Mouse (Mus musculus): ENCODE results near the gene Adrm1. TPM values are rescaled to one million over a fixed set of nuclear protein-coding genes. Genes with fewer than 3 reads are reported as not detected.

Gene Adrm1
- polyA plus RNA-seq, 1 experiment from 2014 or later = 142 TPM

- Histone ChIP-seq H3K9me3 (ENCODE audit: control insufficient read depth) (no peaks in the 10 kb centered on the region), H3K27ac (ENCODE audit: low read depth, low read length) (no peak overlapping the region), H3K4me1 (replicated peaks; ENCODE audit: control insufficient read depth, insufficient read depth, low read length) (peaks cover 5% of the 10 kb centered on the region), H3K4me2 (replicated peaks; ENCODE audit: low read depth) (no peak overlapping the region; the same call in 1 of the 2 replicates), H3K9ac (ENCODE audit: low read depth, low read length) (no peak overlapping the region), H3K4me3 (ENCODE audit: low read depth, low read length) (no peak overlapping the region), H3K27me3 (replicated peaks; ENCODE audit: control insufficient read depth, insufficient read depth, low read length) (peaks cover 4% of the 10 kb centered on the region; the same call in 1 of the 2 replicates), H3K36me3 (ENCODE audit: control insufficient read depth, insufficient read depth) (no peaks in the 10 kb centered on the region)
- ATAC-seq = peak; percentile 27; the same call in 1 of the 2 replicates
- peak; percentile 69 for TF ChIP-seq CTCF (IDR thresholded peaks at IDR 0.05; ENCODE audit: low read depth)
- WGBS = 5% methylated on average over 6 of the region's 6 CpGs
These were observed 51.0 kb downstream of the Adrm1 start for GRCm38 (mm10) chr2:180222250-180222649.

- 4% methylated on average over 11 of the region's 13 CpGs for WGBS
- H3K4me2 ChIP-seq (replicated peaks; ENCODE audit: low read depth) = peak overlapping the region; percentile 99
- peaks cover 4% of the 10 kb centered on the region; the same call in 1 of the 2 replicates for H3K27me3 ChIP-seq (replicated peaks; ENCODE audit: control insufficient read depth, insufficient read depth, low read length)
- peak overlapping the region; percentile 64 for H3K4me3 ChIP-seq (ENCODE audit: low read depth, low read length)
- no peak for TF ChIP-seq CTCF (IDR thresholded peaks at IDR 0.05; ENCODE audit: low read depth)
- ATAC-seq = no peak
- H3K9ac ChIP-seq (ENCODE audit: low read depth, low read length) = peak overlapping the region; percentile 45
- H3K36me3 ChIP-seq (ENCODE audit: control insufficient read depth, insufficient read depth) = no peaks in the 10 kb centered on the region
- H3K9me3 ChIP-seq (ENCODE audit: control insufficient read depth) = no peaks in the 10 kb centered on the region
- H3K27ac ChIP-seq (ENCODE audit: low read depth, low read length) = no peak overlapping the region
- peaks cover 17% of the 10 kb centered on the region for H3K4me1 ChIP-seq (replicated peaks; ENCODE audit: control insufficient read depth, insufficient read depth, low read length)
These were observed 53.4 kb downstream of the Adrm1 start for GRCm38 (mm10) chr2:180224647-180225043.

GRCm38 (mm10) chr2:180225044-180225761, 53.9 kb downstream of the Adrm1 start:
- peak overlapping the region; percentile 45 for H3K9ac ChIP-seq (ENCODE audit: low read depth, low read length)
- under 1% methylated on average over 54 of the region's 55 CpGs for WGBS

More at GRCm38 (mm10) chr2:180225044-180225761, 53.9 kb downstream of the Adrm1 start:
- peak; percentile 32 for ATAC-seq
- Histone ChIP-seq H3K4me1 (replicated peaks; ENCODE audit: control insufficient read depth, insufficient read depth, low read length) (peaks cover 14% of the 10 kb centered on the region), H3K9me3 (ENCODE audit: control insufficient read depth) (no peaks in the 10 kb centered on the region), H3K36me3 (ENCODE audit: control insufficient read depth, insufficient read depth) (no peaks in the 10 kb centered on the region), H3K4me3 (ENCODE audit: low read depth, low read length) (peak overlapping the region; percentile 64), H3K27ac (ENCODE audit: low read depth, low read length) (0 out of 2 replicates have a peak overlapping the region, but pooled peaks have one; percentile 21), H3K4me2 (replicated peaks; ENCODE audit: low read depth) (peak overlapping the region; percentile 99), H3K27me3 (replicated peaks; ENCODE audit: control insufficient read depth, insufficient read depth, low read length) (peaks cover 4% of the 10 kb centered on the region; the same call in 1 of the 2 replicates)
- no peak for TF ChIP-seq CTCF (IDR thresholded peaks at IDR 0.05; ENCODE audit: low read depth)

Small RNA genes lying within 50 kb of the gene (microRNA-seq; reads per million reads assigned to microRNA genes)
- gene Mir7005 = not detected

Other genes starting within 250 kb of the Adrm1 start
- gene Taf4, start 194.8 kb upstream of the Adrm1 start, polyA plus RNA-seq (2015; fragmentation: Nextera tagmentation; extraction: Ambion mirVana) = 2.3 and 3.0 TPM in 2 replicates
- 3.2 and 3.7 TPM in 2 replicates for gene Lsm14b, start 146.5 kb upstream of the Adrm1 start, polyA plus RNA-seq (2015; fragmentation: Nextera tagmentation; extraction: Ambion mirVana)
- 423 and 444 TPM in 2 replicates for gene Psma7, start 129.1 kb upstream of the Adrm1 start, polyA plus RNA-seq (2015; fragmentation: Nextera tagmentation; extraction: Ambion mirVana)
- 1.2 and 1.3 TPM in 2 replicates for gene Ss18l1, start 129.0 kb upstream of the Adrm1 start, polyA plus RNA-seq (2015; fragmentation: Nextera tagmentation; extraction: Ambion mirVana)
- 9.8 and 11.1 TPM in 2 replicates for gene Mtg2, start 100.9 kb upstream of the Adrm1 start, polyA plus RNA-seq (2015; fragmentation: Nextera tagmentation; extraction: Ambion mirVana)
- gene Hrh3, start 67.0 kb upstream of the Adrm1 start, polyA plus RNA-seq (2015; fragmentation: Nextera tagmentation; extraction: Ambion mirVana) = not detected in 2 replicates
- 22.9 and 26.4 TPM in 2 replicates for gene Osbpl2, start 52.2 kb upstream of the Adrm1 start, polyA plus RNA-seq (2015; fragmentation: Nextera tagmentation; extraction: Ambion mirVana)
- gene Lama5, start 54.4 kb downstream of the Adrm1 start, polyA plus RNA-seq (2015; fragmentation: Nextera tagmentation; extraction: Ambion mirVana) = 19.8 and 23.5 TPM in 2 replicates
- 442 and 454 TPM in 2 replicates for gene Rps21, start 85.9 kb downstream of the Adrm1 start, polyA plus RNA-seq (2015; fragmentation: Nextera tagmentation; extraction: Ambion mirVana)
- gene Cables2, start 102.0 kb downstream of the Adrm1 start, polyA plus RNA-seq (2015; fragmentation: Nextera tagmentation; extraction: Ambion mirVana) = 8.2 and 8.4 TPM in 2 replicates
- gene Rbbp8nl, start 118.4 kb downstream of the Adrm1 start, polyA plus RNA-seq (2015; fragmentation: Nextera tagmentation; extraction: Ambion mirVana) = 0.18 and 0.25 TPM in 2 replicates
- 20.9 and 23.9 TPM in 2 replicates for gene Gata5, start 163.2 kb downstream of the Adrm1 start, polyA plus RNA-seq (2015; fragmentation: Nextera tagmentation; extraction: Ambion mirVana)